Mouse (Mus musculus): ENCODE data around the gene Ints13. TPM values are rescaled to one million over a fixed set of nuclear protein-coding genes. Genes with fewer than 3 reads are reported as not detected.
"Not testable (repeated sequence)": the region's sequence is repeated elsewhere in the genome, so short reads cannot be mapped to it uniquely, and the experiment has no call there.

Gene Ints13
- total RNA-seq (2015; ENCODE audit: low replicate concordance) (108 and 132 TPM in 2 replicates), total RNA-seq (2017; ENCODE audit: low replicate concordance) (110 and 121 TPM in 2 replicates)

GRCm38 (mm10) chr6:146577310-146578109 lies at the start of gene Ints13:
Gene Ints13 (minus strand): TSS chr6:146577835.
- peak; percentile 90 for ATAC-seq (replicated peaks; ENCODE audit: low FRiP score, poor library complexity, severe bottlenecking)

DNA sequence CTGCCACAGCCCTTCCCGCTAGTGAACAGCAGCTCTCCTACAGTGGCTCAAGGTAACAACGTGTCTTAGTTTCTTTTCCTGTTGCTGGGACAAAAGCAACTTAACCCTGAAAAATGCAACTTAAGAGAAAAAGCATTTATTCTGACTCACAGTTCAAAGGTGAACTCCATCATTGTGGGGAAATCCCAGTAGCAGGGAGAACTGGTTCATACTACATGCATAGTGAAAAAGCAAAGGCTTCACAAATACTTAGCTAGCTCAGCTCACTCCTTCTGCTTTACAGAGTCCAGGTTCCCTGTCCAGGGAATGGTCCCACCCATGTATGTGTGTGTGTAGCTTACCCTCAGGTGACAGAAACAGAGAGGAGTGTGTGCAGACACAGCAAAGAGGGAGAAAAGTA lies 39.0 kb upstream of the Ints13 start:
- no peak for ATAC-seq (replicated peaks; ENCODE audit: low FRiP score, poor library complexity, severe bottlenecking)

DNA sequence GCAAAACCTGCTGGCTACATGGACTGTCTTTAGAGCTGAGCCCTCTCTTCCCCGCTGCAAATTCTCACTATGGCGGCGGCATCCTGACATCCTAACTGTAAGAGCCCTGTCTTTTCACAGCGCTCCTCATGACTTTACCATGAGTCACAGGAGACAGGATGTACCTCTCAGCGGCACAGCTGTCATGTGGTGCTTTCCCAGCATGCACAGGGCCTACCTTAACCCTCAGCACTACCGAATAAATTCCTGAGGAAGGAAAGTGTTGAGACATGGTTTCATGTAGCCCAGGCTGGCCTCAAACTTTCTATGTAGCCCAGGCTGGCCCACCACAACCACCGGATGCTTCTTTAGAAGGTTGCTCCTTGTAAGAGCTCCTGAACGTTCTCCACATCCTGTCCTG lies 38.3 kb upstream of the Ints13 start:
- no peak for ATAC-seq (replicated peaks; ENCODE audit: low FRiP score, poor library complexity, severe bottlenecking)

GRCm38 (mm10) chr6:146614541-146614940 lies 36.9 kb upstream of the Ints13 start:
- peak; percentile 76 for ATAC-seq (replicated peaks; ENCODE audit: low FRiP score, poor library complexity, severe bottlenecking)

DNA sequence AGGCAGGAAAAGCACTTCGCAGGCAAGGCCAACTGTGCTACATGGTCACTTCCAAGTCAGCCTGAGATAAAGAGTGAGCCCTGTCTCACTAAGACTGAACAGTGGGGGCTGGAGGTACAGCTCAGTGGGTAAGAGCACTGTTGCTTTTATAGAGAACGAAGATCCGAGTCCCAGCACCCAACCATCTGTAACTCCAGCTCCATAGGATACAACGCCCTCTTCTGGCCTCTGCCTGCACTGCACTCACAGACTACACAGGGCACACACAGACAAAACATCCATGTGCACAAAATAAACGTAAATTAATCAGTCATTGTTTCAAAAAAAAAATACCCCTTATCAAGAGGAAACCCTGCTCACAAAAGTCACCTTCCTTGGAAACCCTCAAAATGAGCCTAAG lies 36.3 kb upstream of the Ints13 start:
- ATAC-seq (replicated peaks; ENCODE audit: low FRiP score, poor library complexity, severe bottlenecking), result no peak

DNA sequence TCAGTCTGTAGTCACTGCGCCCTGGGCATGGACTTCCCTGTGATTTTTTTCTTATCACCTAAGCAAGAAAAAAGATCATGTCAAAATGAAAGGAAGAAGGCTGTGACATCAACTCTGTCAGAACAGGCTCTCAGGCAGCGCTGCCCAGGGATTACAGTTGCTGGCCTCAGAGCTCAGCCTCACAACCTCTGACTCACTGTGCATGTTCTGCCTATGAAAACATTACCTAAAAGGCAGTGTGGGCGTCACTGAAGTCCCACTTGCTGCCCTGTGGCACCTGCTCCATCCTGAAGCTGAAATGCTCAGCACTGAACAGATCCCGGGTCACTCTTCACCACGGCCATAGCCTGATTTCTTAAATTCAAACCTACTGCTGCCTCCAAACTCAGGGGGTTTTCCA lies 35.1 kb upstream of the Ints13 start:
- no peak for ATAC-seq (replicated peaks; ENCODE audit: low FRiP score, poor library complexity, severe bottlenecking)

GRCm38 (mm10) chr6:146611897-146612296 lies 34.3 kb upstream of the Ints13 start:
- ATAC-seq (replicated peaks; ENCODE audit: low FRiP score, poor library complexity, severe bottlenecking), result peak; percentile 79

DNA sequence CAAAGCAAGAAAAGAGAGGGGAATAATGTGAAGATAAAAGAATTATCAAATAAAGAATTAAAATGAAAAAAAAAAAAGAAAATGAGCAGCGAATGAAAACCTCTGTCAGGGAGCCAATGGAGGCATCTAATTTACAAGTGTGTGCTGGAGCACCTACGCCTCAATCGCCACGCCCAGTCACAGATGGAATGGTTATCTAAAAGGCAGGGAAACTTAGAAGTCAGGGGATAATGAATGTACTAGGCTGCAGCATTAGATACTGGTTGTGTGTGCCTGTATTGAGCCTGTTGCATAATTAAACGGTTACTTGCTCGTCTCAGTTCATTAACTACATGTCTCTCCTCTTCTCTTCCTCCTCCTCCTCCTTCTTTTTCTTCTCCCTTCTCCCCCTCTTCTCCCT lies 33.8 kb upstream of the Ints13 start:
- peak; percentile 86 for ATAC-seq (replicated peaks; ENCODE audit: low FRiP score, poor library complexity, severe bottlenecking)

DNA sequence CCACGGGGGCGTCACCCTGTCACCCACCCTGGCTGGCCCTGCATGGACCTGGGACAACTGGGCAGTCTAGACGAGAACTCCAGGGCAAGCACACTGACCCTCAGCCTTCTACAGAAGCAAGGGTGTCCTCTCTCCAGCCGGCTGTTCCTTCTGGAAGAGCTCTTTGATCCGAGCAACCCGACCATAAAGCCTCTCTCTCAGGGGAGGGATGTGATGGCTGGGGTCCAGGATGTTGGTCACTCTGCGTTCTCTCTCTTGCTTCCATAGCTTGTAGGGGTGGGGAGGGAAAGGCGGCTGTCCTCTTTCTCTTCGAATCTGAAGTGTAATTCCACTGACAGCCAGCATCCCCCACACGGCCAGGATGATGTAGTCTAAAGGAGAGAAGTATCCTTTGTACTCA lies 26.0 kb upstream of the Ints13 start:
- ATAC-seq (replicated peaks; ENCODE audit: low FRiP score, poor library complexity, severe bottlenecking), result no peak

DNA sequence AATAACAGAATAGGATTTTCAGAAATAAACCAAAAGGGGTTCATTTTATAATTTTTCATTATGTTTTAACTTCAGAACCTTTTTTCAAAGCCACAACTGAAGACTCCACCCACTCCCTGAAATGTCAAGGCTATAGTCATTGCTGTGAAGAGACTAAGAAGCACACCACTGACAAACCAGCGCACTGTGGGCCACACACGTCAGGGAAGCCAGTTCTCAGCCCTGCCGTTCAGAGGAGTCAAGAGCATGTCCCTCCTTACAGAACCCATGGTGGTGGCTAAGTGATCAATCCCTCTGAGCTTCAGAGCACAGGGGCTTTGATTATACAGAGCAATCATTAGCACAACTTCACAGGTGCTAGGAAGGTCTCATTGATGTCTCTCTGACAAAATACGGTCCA lies 25.0 kb upstream of the Ints13 start:
- ATAC-seq (replicated peaks; ENCODE audit: low FRiP score, poor library complexity, severe bottlenecking), result no peak

GRCm38 (mm10) chr6:146585134-146585533 lies 7.5 kb upstream of the Ints13 start:
- ATAC-seq (replicated peaks; ENCODE audit: low FRiP score, poor library complexity, severe bottlenecking), result no peak

- ATAC-seq (replicated peaks; ENCODE audit: low FRiP score, poor library complexity, severe bottlenecking), result no peak
Observed at GRCm38 (mm10) chr6:146583366-146584046, 5.9 kb upstream of the Ints13 start.

GRCm38 (mm10) chr6:146580381-146580926 lies 2.8 kb upstream of the Ints13 start:
- no peak for ATAC-seq (replicated peaks; ENCODE audit: low FRiP score, poor library complexity, severe bottlenecking)

DNA sequence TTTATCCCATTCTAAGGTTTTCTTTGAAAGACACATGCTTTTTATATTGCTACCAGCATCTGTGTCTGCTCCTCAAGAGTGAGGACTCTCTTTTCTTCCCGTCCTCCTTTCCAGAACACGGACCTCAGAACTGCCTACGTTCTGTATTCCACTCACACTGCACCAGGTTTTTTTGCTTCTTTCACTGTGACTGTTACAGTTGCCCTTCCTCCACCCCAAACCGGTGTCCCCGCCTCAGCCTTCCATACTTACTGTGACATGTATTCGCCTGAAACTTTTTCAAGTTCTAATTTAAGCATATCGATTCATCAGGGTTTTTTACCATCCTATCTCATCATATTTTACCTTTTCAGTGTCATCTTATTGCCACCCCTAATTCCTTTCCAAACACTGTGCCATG lies 951 bp upstream of the Ints13 start:
- ATAC-seq (replicated peaks; ENCODE audit: low FRiP score, poor library complexity, severe bottlenecking), result peak; percentile 32; the same call in 1 of the 2 replicates

GRCm38 (mm10) chr6:146578111-146578531 lies 486 bp upstream of the Ints13 start:
- peak; percentile 64 for ATAC-seq (replicated peaks; ENCODE audit: low FRiP score, poor library complexity, severe bottlenecking)

DNA sequence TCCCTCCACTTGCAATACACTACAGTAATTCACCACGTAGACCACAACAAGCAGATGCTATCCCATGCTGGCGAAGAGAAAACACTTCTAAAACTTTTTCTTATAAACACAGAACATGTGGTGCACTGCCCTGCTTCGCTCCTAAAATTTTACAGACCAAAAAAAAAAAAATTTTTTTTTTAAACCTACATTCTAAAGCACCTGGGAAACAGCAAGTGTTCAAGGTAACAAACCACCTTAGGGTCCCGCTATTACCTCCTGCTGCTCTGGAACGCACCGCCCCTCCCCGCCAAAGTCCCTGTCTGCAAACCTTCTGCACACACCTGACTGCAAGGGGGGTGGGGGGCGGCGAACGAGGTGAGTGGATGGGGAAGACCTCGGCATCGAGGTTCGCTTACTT lies 732 bp downstream of the Ints13 start, which contains the start of gene Fgfr1op2:
Gene Fgfr1op2 (plus strand): TSS at position 301 of the 400 bp plus-strand sequence.
- ATAC-seq (replicated peaks; ENCODE audit: low FRiP score, poor library complexity, severe bottlenecking), result no peak

DNA sequence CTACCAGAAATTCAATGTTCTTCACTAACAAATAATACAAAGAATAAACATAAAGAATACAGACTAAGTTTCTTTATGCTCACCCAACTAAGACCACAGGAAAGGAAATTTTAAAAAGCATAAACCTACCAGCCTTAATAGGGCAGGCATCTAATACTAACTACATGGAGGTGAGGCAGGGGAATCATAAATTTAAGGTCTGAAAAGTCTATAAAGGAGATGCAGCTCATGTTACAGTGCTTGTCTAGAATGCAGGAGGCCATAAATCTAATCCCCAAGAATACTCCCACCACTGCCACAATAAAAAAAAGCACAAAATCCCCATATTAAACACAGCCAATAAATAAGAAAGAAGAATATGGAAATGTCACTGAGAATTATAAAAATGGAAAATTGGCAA lies 5.6 kb downstream of the Ints13 start:
- no peak for ATAC-seq (replicated peaks; ENCODE audit: low FRiP score, poor library complexity, severe bottlenecking)

GRCm38 (mm10) chr6:146562461-146562860 lies 15.2 kb downstream of the Ints13 start:
- ATAC-seq (replicated peaks; ENCODE audit: low FRiP score, poor library complexity, severe bottlenecking), result not testable (repeated sequence)

DNA sequence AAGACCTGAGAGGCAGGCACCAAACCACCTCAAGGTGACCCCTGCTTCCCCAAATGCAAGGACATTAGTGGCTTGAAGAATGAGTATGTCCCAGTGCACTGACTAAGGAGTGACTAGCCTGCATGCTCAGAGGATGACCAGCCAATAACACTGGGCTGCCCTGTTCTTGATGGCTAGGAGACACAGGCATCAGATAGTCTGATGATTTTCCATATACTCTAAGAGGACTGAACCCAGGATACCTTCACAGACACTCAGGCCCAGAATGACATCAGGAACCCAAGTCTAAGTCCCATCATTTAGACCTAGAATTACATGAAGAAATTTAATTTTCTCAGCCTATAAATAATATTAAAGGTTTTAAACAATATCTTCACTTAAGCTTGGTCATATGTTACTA lies 26.3 kb downstream of the Ints13 start:
- no peak for ATAC-seq (replicated peaks; ENCODE audit: low FRiP score, poor library complexity, severe bottlenecking)

DNA sequence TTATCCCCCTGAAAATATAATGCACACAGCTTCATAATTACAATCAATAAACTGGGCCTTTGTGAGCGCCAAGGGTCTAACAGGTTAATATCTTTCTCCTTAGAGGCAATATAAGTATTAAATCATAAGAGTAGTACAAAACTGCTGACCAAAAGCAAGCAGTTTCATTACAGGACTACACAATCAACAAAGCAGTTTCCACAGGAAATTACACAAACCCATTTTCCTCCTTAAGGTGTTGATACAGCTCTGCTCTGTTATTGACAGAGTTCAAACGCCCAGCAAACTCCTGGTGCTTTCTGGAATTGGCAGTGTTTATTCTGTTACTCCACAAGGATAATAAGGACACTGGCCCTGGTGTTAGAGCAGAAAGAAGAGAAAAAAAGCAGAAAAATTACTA lies 27.2 kb downstream of the Ints13 start:
- no peak for ATAC-seq (replicated peaks; ENCODE audit: low FRiP score, poor library complexity, severe bottlenecking)
